Mouse (Mus musculus) spleen, adult 2 months (tissue): ENCODE results near the gene Tnni2. TPM values are rescaled to one million over a fixed set of nuclear protein-coding genes. Genes with fewer than 3 reads are reported as not detected.

ENCODE experiments used
- DNase-seq, 2 experiments: peaks; one replicate each; pipeline versions ENCODE4 v3.0.0 to v3.0.0-alpha.2; 2012 to 2021; ENCODE audit warnings: low spot score in 2 of 2, low read depth in 1 of 2
- H3K27ac ChIP-seq: fragments of 200-500 bp; 2 replicates; pipeline ENCODE4 v1.5.1; 2012; ENCODE audit warnings: low read length, inconsistent platforms; ENCODE audit not compliant: insufficient read depth
- H3K27me3 ChIP-seq: fragments of 200-500 bp; 2 replicates; pipeline ENCODE4 v1.6.1; 2012; ENCODE audit warnings: mild to moderate bottlenecking, moderate library complexity, low read length, inconsistent platforms; ENCODE audit not compliant: control insufficient read depth, insufficient read depth
- H3K36me3 ChIP-seq: fragments of 200-500 bp; 2 replicates; pipeline ENCODE4 v1.6.1; 2012; ENCODE audit warnings: mild to moderate bottlenecking, low read length, inconsistent platforms; ENCODE audit not compliant: control insufficient read depth, insufficient read depth
- H3K4me1 ChIP-seq: fragments of 200-500 bp; 2 replicates; pipeline ENCODE4 v1.6.1; 2011; ENCODE audit warnings: inconsistent platforms; ENCODE audit not compliant: control insufficient read depth, insufficient read depth, insufficient read length
- H3K4me3 ChIP-seq: fragments of 200-500 bp; 2 replicates; pipeline ENCODE4 v1.5.1; 2011; ENCODE audit warnings: mild to moderate bottlenecking, inconsistent platforms; ENCODE audit not compliant: insufficient read depth, insufficient read length; ENCODE audit errors: extremely low read depth
- CTCF ChIP-seq: fragments of 200-500 bp; IDR thresholded peaks from 2 replicates; pipeline ENCODE4 v1.5.1; 2011; ENCODE audit warnings: mild to moderate bottlenecking, inconsistent platforms; ENCODE audit not compliant: insufficient read depth, insufficient read length, insufficient replicate concordance; ENCODE audit errors: extremely low read depth
- POLR2A ChIP-seq: fragments of 200-500 bp; IDR thresholded peaks from 2 replicates; pipeline ENCODE4 v1.6.1; 2011; ENCODE audit warnings: low read depth, low read length, inconsistent platforms
- WGBS: fragments of 180-500 bp; shearing (Covaris S2); methylation state at CpG from one replicate; pipeline ENCODE4 v1.1.7; 2018; 5-methylcytosine and 5-hydroxymethylcytosine counted together
- polyA plus RNA-seq: library from polyadenylated mRNA; depleted of rRNA; stranded (reverse); fragments of >200 nt; gene quantifications from 2 replicates; pipeline ENCODE4 v1.2.3, GENCODE M21; 2012

The Tnni2 gene
- polyA plus RNA-seq, 1 experiment, result 3.9 TPM

- no peaks in the 10 kb centered on the region for H3K27me3 ChIP-seq
- no peak for DNase-seq
- WGBS, result 68% methylated on average over 7 of the region's 7 CpGs
- TF ChIP-seq POLR2A (no peak), CTCF (no peak)
- peaks cover 25% of the 10 kb centered on the region for H3K36me3 ChIP-seq
- H3K4me1 ChIP-seq, result peaks cover 22% of the 10 kb centered on the region
- no peak overlapping the region for H3K4me3 ChIP-seq
- H3K27ac ChIP-seq, result peak overlapping the region; percentile 2; the same call in 1 of the 2 replicates
Measured at GRCm38 (mm10) chr7:142470171-142470691, 28.6 kb downstream of the Tnni2 start.

GRCm38 (mm10) chr7:142470808-142471413, 29.3 kb downstream of the Tnni2 start:
- no peak overlapping the region for H3K27ac ChIP-seq
- H3K4me3 ChIP-seq, result no peak overlapping the region
- peaks cover 23% of the 10 kb centered on the region for H3K36me3 ChIP-seq
- 53% methylated on average over 4 of the region's 4 CpGs for WGBS
- peaks cover 18% of the 10 kb centered on the region for H3K4me1 ChIP-seq
- DNase-seq, result no peak
- no peak for TF ChIP-seq POLR2A
- no peak for TF ChIP-seq CTCF
- no peaks in the 10 kb centered on the region for H3K27me3 ChIP-seq

- Histone ChIP-seq H3K27ac (no peak overlapping the region), H3K4me3 (no peak overlapping the region), H3K27me3 (no peaks in the 10 kb centered on the region), H3K4me1 (peaks cover 18% of the 10 kb centered on the region), H3K36me3 (peaks cover 23% of the 10 kb centered on the region)
- 84% methylated on average over 6 of the region's 6 CpGs for WGBS
- TF ChIP-seq CTCF (no peak), POLR2A (no peak)
- DNase-seq, result no peak
Measured at GRCm38 (mm10) chr7:142471414-142471861, 29.8 kb downstream of the Tnni2 start.

GRCm38 (mm10) chr7:142471884-142472570, 30.4 kb downstream of the Tnni2 start:
- DNase-seq, result no peak
- no peak overlapping the region for H3K4me3 ChIP-seq
- peaks cover 18% of the 10 kb centered on the region for H3K4me1 ChIP-seq
- no peaks in the 10 kb centered on the region for H3K27me3 ChIP-seq
- no peak for TF ChIP-seq POLR2A
- no peak for TF ChIP-seq CTCF
- WGBS, result 46% methylated on average over 15 of the region's 15 CpGs
- H3K27ac ChIP-seq, result no peak overlapping the region
- peaks cover 23% of the 10 kb centered on the region for H3K36me3 ChIP-seq

- WGBS, result 88% methylated on average over 4 of the region's 4 CpGs
- Histone ChIP-seq H3K4me1 (peaks cover 18% of the 10 kb centered on the region), H3K27me3 (no peaks in the 10 kb centered on the region), H3K36me3 (peaks cover 23% of the 10 kb centered on the region), H3K4me3 (no peak overlapping the region), H3K27ac (no peak overlapping the region)
- no peak for TF ChIP-seq POLR2A
- no peak for DNase-seq
Measured at GRCm38 (mm10) chr7:142472936-142473335, 31.3 kb downstream of the Tnni2 start.

GRCm38 (mm10) chr7:142473476-142473875, 31.9 kb downstream of the Tnni2 start:
- peaks cover 18% of the 10 kb centered on the region for H3K4me1 ChIP-seq
- H3K27me3 ChIP-seq, result no peaks in the 10 kb centered on the region
- no peak for DNase-seq
- 92% methylated on average over 2 of the region's 2 CpGs for WGBS
- H3K4me3 ChIP-seq, result no peak overlapping the region
- peaks cover 23% of the 10 kb centered on the region for H3K36me3 ChIP-seq
- TF ChIP-seq CTCF, result no peak
- TF ChIP-seq POLR2A, result no peak
- H3K27ac ChIP-seq, result no peak overlapping the region

- Histone ChIP-seq H3K4me1 (peaks cover 18% of the 10 kb centered on the region), H3K36me3 (peaks cover 23% of the 10 kb centered on the region), H3K4me3 (no peak overlapping the region), H3K27ac (no peak overlapping the region), H3K27me3 (no peaks in the 10 kb centered on the region)
- TF ChIP-seq POLR2A, result no peak
- no peak for TF ChIP-seq CTCF
- no peak for DNase-seq
- WGBS, result 87% methylated on average over 14 of the region's 14 CpGs
Measured at GRCm38 (mm10) chr7:142474799-142475198, 33.2 kb downstream of the Tnni2 start.
